Mouse (Mus musculus): ENCODE measurements around the gene Lipo2. TPM values are rescaled to one million over a fixed set of nuclear protein-coding genes. Genes with fewer than 3 reads are reported as not detected.

Gene Lipo2
- polyA plus RNA-seq (2014; fragmentation: Illumina TruSeq; extraction: RNeasy Lipid Tissue Mini Kit (QIAGEN cat#74804); ENCODE audit: low replicate concordance), result not detected

DNA sequence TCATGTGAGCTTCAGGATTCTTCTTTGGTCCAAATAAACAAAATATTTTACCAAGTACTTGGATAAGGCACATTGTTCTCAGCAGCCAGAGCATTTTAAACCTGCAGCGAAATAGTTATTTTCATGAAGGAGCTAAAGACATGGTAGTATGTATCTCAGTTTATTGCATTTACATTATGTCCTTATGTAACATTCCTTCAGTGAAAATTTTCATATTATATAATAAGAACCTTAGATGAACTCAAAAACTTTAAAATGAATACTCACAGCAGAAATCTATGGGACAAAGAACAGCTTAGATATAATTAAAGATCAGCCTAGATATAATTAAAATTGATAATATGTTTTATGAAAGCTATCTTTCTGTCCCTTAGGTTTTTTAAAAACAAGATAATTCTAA lies at the start of gene Lipo2:
Lipo2 (minus strand) TSS at position 101 of the 400 bp plus-strand sequence.

DNA sequence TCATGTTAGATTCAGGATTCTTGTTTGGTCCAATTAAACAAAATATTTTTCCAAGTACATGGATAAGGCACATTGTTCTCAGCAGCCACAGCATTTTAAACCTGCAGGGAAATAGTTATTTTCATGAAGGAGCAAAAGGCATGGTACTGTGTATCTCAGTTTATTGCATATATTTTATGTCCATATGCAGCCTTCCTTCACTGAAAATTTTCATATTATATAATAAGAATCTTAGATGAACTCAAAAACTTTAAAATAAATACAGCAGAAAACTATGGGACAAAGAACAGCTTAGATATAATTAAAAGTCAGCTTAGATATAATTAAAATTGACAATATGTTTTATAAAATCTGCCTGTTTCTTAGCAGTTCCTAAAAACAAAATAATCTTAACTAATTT lies 36.2 kb upstream of the Lipo2 start, which contains the start of gene Lipo1:
Lipo1 (minus strand) TSS at position 101 of the 400 bp plus-strand sequence.

DNA sequence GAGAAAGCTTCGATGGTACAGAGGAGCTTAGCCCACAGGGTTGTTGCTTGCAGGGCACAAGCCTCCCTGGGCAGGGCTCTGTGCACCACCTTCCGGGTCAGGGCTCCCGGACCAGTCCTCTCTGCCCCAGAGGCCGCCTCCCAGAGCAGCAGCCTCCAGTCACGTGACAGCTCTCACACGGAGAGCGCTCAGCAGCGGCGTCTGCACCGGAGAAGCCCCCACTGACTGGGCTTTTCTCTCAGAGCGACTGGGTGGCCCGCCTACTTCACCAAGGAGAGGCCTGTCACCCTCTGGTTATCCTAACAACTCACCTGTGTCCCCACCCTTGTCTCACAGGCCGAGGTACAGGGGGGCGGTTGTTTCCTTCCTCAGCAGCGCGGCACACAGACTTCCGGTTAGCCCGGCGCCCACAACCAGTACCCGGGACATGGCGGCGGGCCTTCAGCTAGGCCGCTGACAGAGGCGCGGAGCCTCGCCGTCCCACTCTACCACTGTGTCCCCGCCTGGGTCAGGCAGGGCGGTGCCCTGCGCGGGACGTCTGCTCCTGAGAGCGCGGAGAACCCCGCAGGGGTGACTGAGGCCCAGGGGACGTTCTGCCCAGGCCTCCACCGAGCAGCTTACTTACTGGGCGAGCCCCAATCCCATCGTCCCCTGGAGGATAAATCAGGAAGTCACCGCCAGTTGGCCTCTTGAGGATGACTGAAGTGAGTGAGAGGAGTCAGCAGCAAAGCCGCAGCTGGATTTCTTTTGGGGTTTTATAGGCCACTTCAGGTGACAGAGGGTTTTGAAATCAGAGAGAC lies 10.3 kb upstream of the Lipo2 start, which contains the start of gene Lipo3:
Lipo3 (minus strand) TSS at position 665 of the 800 bp plus-strand sequence.

Other genes starting within 250 kb of the Lipo2 start
- gene Lipo4, start 233.6 kb downstream of the Lipo2 start, polyA plus RNA-seq (2014; fragmentation: Illumina TruSeq; extraction: RNeasy Lipid Tissue Mini Kit (QIAGEN cat#74804); ENCODE audit: low replicate concordance), result not detected
- gene Gm8978, start 126.1 kb downstream of the Lipo2 start, polyA plus RNA-seq (2014; fragmentation: Illumina TruSeq; extraction: RNeasy Lipid Tissue Mini Kit (QIAGEN cat#74804); ENCODE audit: low replicate concordance), result not detected
- 50.6 TPM for gene Lipo3, start 10.6 kb upstream of the Lipo2 start, polyA plus RNA-seq (2014; fragmentation: Illumina TruSeq; extraction: RNeasy Lipid Tissue Mini Kit (QIAGEN cat#74804); ENCODE audit: low replicate concordance)
- not detected for gene Lipo1, start 36.1 kb upstream of the Lipo2 start, polyA plus RNA-seq (2014; fragmentation: Illumina TruSeq; extraction: RNeasy Lipid Tissue Mini Kit (QIAGEN cat#74804); ENCODE audit: low replicate concordance)
- gene Lipf, start 209.8 kb upstream of the Lipo2 start, polyA plus RNA-seq (2014; fragmentation: Illumina TruSeq; extraction: RNeasy Lipid Tissue Mini Kit (QIAGEN cat#74804); ENCODE audit: low replicate concordance), result not detected